Mouse (Mus musculus) kidney, postnatal 0 days (tissue): ENCODE data around the gene Ccdc150. TPM values are rescaled to one million over a fixed set of nuclear protein-coding genes. Genes with fewer than 3 reads are reported as not detected.

Experiments
- ATAC-seq: fragments of 200-750 bp; cut with Nextera tagmentation; replicated peaks from 2 replicates; pipeline ENCODE4 v1.8.0; 2017; ENCODE audit warnings: low read depth, moderate number of reproducible peaks, moderate TSS enrichment, moderate library complexity; ENCODE audit not compliant: low FRiP score
- DNase-seq: peaks from one replicate; pipeline ENCODE4 v3.0.0-alpha.2; 2016; ENCODE audit warnings: low spot score
- H3K27ac ChIP-seq: fragments of 300-500 bp; sonication (generic); 2 replicates; pipeline ENCODE4 v1.5.1; 2014; ENCODE audit warnings: mild to moderate bottlenecking
- H3K27me3 ChIP-seq: fragments of 300-500 bp; sonication (generic); 2 replicates; pipeline ENCODE4 v1.6.1; 2014; ENCODE audit warnings: low read length, mixed read lengths; ENCODE audit not compliant: insufficient read depth
- H3K36me3 ChIP-seq: fragments of 300-500 bp; sonication (generic); 2 replicates; pipeline ENCODE4 v1.6.1; 2014; ENCODE audit warnings: low read length, mixed read lengths; ENCODE audit not compliant: insufficient read depth
- H3K4me1 ChIP-seq: fragments of 300-500 bp; sonication (generic); replicated peaks from 2 replicates; pipeline ENCODE4 v1.6.1; 2014; ENCODE audit warnings: antibody characterized with exemption, low read length, mixed read lengths; ENCODE audit not compliant: insufficient read depth
- H3K4me2 ChIP-seq: fragments of 300-500 bp; sonication (generic); 2 replicates; pipeline ENCODE4 v1.6.1; 2014; ENCODE audit warnings: mild to moderate bottlenecking, low read length, moderate library complexity, mixed read lengths
- H3K4me3 ChIP-seq: fragments of 300-500 bp; sonication (generic); replicated peaks from 2 replicates; pipeline ENCODE4 v1.5.1; 2014; ENCODE audit warnings: low read depth, low read length
- H3K9ac ChIP-seq: fragments of 300-500 bp; sonication (generic); 2 replicates; pipeline ENCODE4 v1.6.1; 2014; ENCODE audit warnings: low read depth, low read length
- H3K9me3 ChIP-seq: fragments of 300-500 bp; sonication (generic); replicated peaks from 2 replicates; pipeline ENCODE4 v1.6.1; 2016; ENCODE audit warnings: low read length, inconsistent platforms, mixed read lengths
- CTCF ChIP-seq: IDR thresholded peaks from 2 replicates; pipeline ENCODE4 v1.5.1; 2016; ENCODE audit warnings: antibody characterized with exemption, low read depth, mild to moderate bottlenecking, moderate library complexity
- WGBS: fragments of 180-500 bp; shearing (Covaris S2); extraction: QIAGEN DNeasy Blood & Tissue Kit; methylation state at CpG from one replicate; pipeline ENCODE4 v1.1.7; 2014; 5-methylcytosine and 5-hydroxymethylcytosine counted together
- polyA plus RNA-seq: library from polyadenylated mRNA; unstranded; fragments of >200 nt; fragmentation: Nextera tagmentation; extraction: Ambion mirVana; gene quantifications from 2 replicates; pipeline ENCODE4 v1.2.1, GENCODE M21; 2015

Ccdc150 gene
- polyA plus RNA-seq, 1 experiment from 2014 or later = 0.13 TPM

GRCm38 (mm10) chr1:54326647-54327046, 76.2 kb downstream of the Ccdc150 start:
- Histone ChIP-seq H3K4me3 (no peak overlapping the region), H3K4me1 (no peaks in the 10 kb centered on the region), H3K36me3 (no peaks in the 10 kb centered on the region), H3K27me3 (no peaks in the 10 kb centered on the region), H3K27ac (no peak overlapping the region), H3K9me3 (no peaks in the 10 kb centered on the region), H3K9ac (no peak overlapping the region), H3K4me2 (no peak overlapping the region)
- no peak for ATAC-seq
- no peak for TF ChIP-seq CTCF
- WGBS = 95% methylated on average over 2 of the region's 2 CpGs
- DNase-seq = no peak

GRCm38 (mm10) chr1:54327876-54328545, 77.5 kb downstream of the Ccdc150 start:
- H3K4me2 ChIP-seq = no peak overlapping the region
- WGBS = 69% methylated on average over 6 of the region's 6 CpGs
- H3K4me1 ChIP-seq = no peaks in the 10 kb centered on the region
- TF ChIP-seq CTCF = no peak
- H3K27ac ChIP-seq = no peak overlapping the region
- no peak for DNase-seq
- no peak for ATAC-seq
- no peaks in the 10 kb centered on the region for H3K36me3 ChIP-seq
- no peaks in the 10 kb centered on the region for H3K27me3 ChIP-seq
- no peak overlapping the region for H3K9ac ChIP-seq
- no peak overlapping the region for H3K4me3 ChIP-seq
- no peaks in the 10 kb centered on the region for H3K9me3 ChIP-seq

GRCm38 (mm10) chr1:54332988-54333387, 82.5 kb downstream of the Ccdc150 start:
- Histone ChIP-seq H3K9ac (no peak overlapping the region), H3K27me3 (no peaks in the 10 kb centered on the region), H3K4me2 (no peak overlapping the region), H3K9me3 (no peaks in the 10 kb centered on the region), H3K27ac (no peak overlapping the region), H3K4me3 (no peak overlapping the region), H3K36me3 (no peaks in the 10 kb centered on the region), H3K4me1 (no peaks in the 10 kb centered on the region)
- 56% methylated on average over 4 of the region's 4 CpGs for WGBS
- DNase-seq = peak; percentile 47
- peak; percentile 70 for TF ChIP-seq CTCF
- no peak for ATAC-seq

GRCm38 (mm10) chr1:54354786-54355185, 104.3 kb downstream of the Ccdc150 start:
- Histone ChIP-seq H3K4me3 (no peak overlapping the region), H3K9ac (no peak overlapping the region), H3K27me3 (no peaks in the 10 kb centered on the region), H3K36me3 (no peaks in the 10 kb centered on the region), H3K9me3 (no peaks in the 10 kb centered on the region), H3K27ac (no peak overlapping the region), H3K4me1 (no peaks in the 10 kb centered on the region), H3K4me2 (no peak overlapping the region)
- TF ChIP-seq CTCF = no peak
- no peak for ATAC-seq
- DNase-seq = no peak
- 74% methylated on average over 4 of the region's 4 CpGs for WGBS

- no peak for TF ChIP-seq CTCF
- no peaks in the 10 kb centered on the region for H3K9me3 ChIP-seq
- no peak overlapping the region for H3K9ac ChIP-seq
- H3K27me3 ChIP-seq = no peaks in the 10 kb centered on the region
- WGBS = 69% methylated on average over 5 of the region's 5 CpGs
- DNase-seq = no peak
- H3K27ac ChIP-seq = no peak overlapping the region
- no peak overlapping the region for H3K4me3 ChIP-seq
- H3K4me1 ChIP-seq = no peaks in the 10 kb centered on the region
- no peak overlapping the region for H3K4me2 ChIP-seq
- no peak for ATAC-seq
- no peaks in the 10 kb centered on the region for H3K36me3 ChIP-seq
These were observed 105.0 kb downstream of the Ccdc150 start for GRCm38 (mm10) chr1:54355485-54355884.

GRCm38 (mm10) chr1:54356566-54356965, 106.1 kb downstream of the Ccdc150 start:
- no peak for ATAC-seq
- no peaks in the 10 kb centered on the region for H3K36me3 ChIP-seq
- no peak overlapping the region for H3K9ac ChIP-seq
- no peaks in the 10 kb centered on the region for H3K4me1 ChIP-seq
- no peak for TF ChIP-seq CTCF
- H3K4me2 ChIP-seq = no peak overlapping the region
- no peak for DNase-seq
- no peak overlapping the region for H3K27ac ChIP-seq
- no peaks in the 10 kb centered on the region for H3K9me3 ChIP-seq
- WGBS = 82% methylated on average over 6 of the region's 6 CpGs
- H3K4me3 ChIP-seq = no peak overlapping the region
- H3K27me3 ChIP-seq = no peaks in the 10 kb centered on the region
